Mouse (Mus musculus) CH12F3 (cell line): ENCODE measurements at regions not wholly inside any gene's neighbourhood (a gene's known extent, or its start where the extent isn't known, plus 50 kb on each side); places are given as distances from the start of the nearest gene placed in this dataset.

Experiments
- in situ Hi-C: fragments of 300-500 bp; cut with MboI; formaldehyde crosslinking; loops from 2 replicates; pipeline ENCODE4 v1.14.3; 2020; ENCODE audit warnings: low sequenced_read_pairs

GRCm38 (mm10) chr15:62659096-62659495 is 1185.9 kb downstream of the Gsdmc2 start:
- in situ Hi-C loops = no loop called here

- in situ Hi-C loops = no loop called here
Observed at GRCm38 (mm10) chr15:62658695-62659094, 1186.3 kb downstream of the Gsdmc2 start.

- in situ Hi-C loops = no loop called here
Observed at GRCm38 (mm10) chr15:62646476-62647168, 1198.4 kb downstream of the Gsdmc2 start.

- in situ Hi-C loops = no loop called here
Observed at GRCm38 (mm10) chr15:62644744-62645143, 1200.2 kb downstream of the Gsdmc2 start.

- in situ Hi-C loops = no loop called here
Observed at GRCm38 (mm10) chr15:62644296-62644695, 1200.7 kb downstream of the Gsdmc2 start.

GRCm38 (mm10) chr15:62641051-62641710 is 1203.8 kb downstream of the Gsdmc2 start:
- in situ Hi-C loops = no loop called here

- in situ Hi-C loops = no loop called here
Observed at GRCm38 (mm10) chr15:62625406-62625805, 1219.6 kb downstream of the Gsdmc2 start.

GRCm38 (mm10) chr15:62616042-62616441 is 1228.9 kb downstream of the Gsdmc2 start:
- in situ Hi-C loops = no loop called here

- in situ Hi-C loops = no loop called here
Observed at GRCm38 (mm10) chr15:62596735-62597134, 1248.2 kb downstream of the Gsdmc2 start.

- in situ Hi-C loops = no loop called here
Observed at GRCm38 (mm10) chr15:62588580-62588979, 1256.4 kb downstream of the Gsdmc2 start.

GRCm38 (mm10) chr15:62578788-62579187 is 1266.2 kb downstream of the Gsdmc2 start:
- in situ Hi-C loops = no loop called here

- in situ Hi-C loops = no loop called here
Observed at GRCm38 (mm10) chr15:62575791-62576190, 1269.2 kb downstream of the Gsdmc2 start.

- in situ Hi-C loops = no loop called here
Observed at GRCm38 (mm10) chr15:62571803-62572202, 1273.2 kb downstream of the Gsdmc2 start.

- in situ Hi-C loops = no loop called here
Observed at GRCm38 (mm10) chr15:62568788-62569713, 1275.9 kb downstream of the Gsdmc2 start.

GRCm38 (mm10) chr15:62567431-62567830 is 1277.5 kb downstream of the Gsdmc2 start:
- in situ Hi-C loops = no loop called here

GRCm38 (mm10) chr15:62566106-62566511 is 1278.9 kb downstream of the Gsdmc2 start:
- in situ Hi-C loops = no loop called here

- in situ Hi-C loops = no loop called here
Observed at GRCm38 (mm10) chr15:62533233-62533632, 1311.7 kb downstream of the Gsdmc2 start.

GRCm38 (mm10) chr15:62528975-62529374 is 1316.0 kb downstream of the Gsdmc2 start:
- in situ Hi-C loops = no loop called here

- in situ Hi-C loops = no loop called here
Observed at GRCm38 (mm10) chr15:62524628-62525027, 1320.3 kb downstream of the Gsdmc2 start.

GRCm38 (mm10) chr15:62524135-62524534 is 1320.8 kb downstream of the Gsdmc2 start:
- in situ Hi-C loops = no loop called here

GRCm38 (mm10) chr15:62513462-62513861 is 1331.5 kb downstream of the Gsdmc2 start:
- in situ Hi-C loops = no loop called here
